Mouse (Mus musculus) testis, adult 2 months (tissue): Measurements from ENCODE around the gene Zcchc24. TPM values are rescaled to one million over a fixed set of nuclear protein-coding genes. Genes with fewer than 3 reads are reported as not detected.

Experiments used
- H3K27ac ChIP-seq: fragments of 200-500 bp; 2 replicates; pipeline ENCODE4 v1.5.1; 2012; ENCODE audit warnings: low read depth, low read length; ENCODE audit not compliant: control insufficient read depth, insufficient read depth
- H3K27me3 ChIP-seq: fragments of 200-500 bp; 2 replicates; pipeline ENCODE4 v1.6.1; 2012; ENCODE audit warnings: mild to moderate bottlenecking, low read length, moderate library complexity; ENCODE audit not compliant: control insufficient read depth, insufficient read depth
- H3K36me3 ChIP-seq: fragments of 200-500 bp; 2 replicates; pipeline ENCODE4 v1.6.1; 2012; ENCODE audit warnings: mild to moderate bottlenecking, low read length; ENCODE audit not compliant: control insufficient read depth, insufficient read depth
- H3K4me1 ChIP-seq: fragments of 200-500 bp; 2 replicates; pipeline ENCODE4 v1.6.1; 2012; ENCODE audit warnings: low read length; ENCODE audit not compliant: control insufficient read depth, insufficient read depth
- H3K4me3 ChIP-seq: fragments of 200-500 bp; 2 replicates; pipeline ENCODE4 v1.5.1; 2012; ENCODE audit warnings: low read depth, mild to moderate bottlenecking, low read length, moderate library complexity, mixed read lengths; ENCODE audit not compliant: control insufficient read depth
- CTCF ChIP-seq: fragments of 200-500 bp; IDR thresholded peaks from 2 replicates; pipeline ENCODE4 v1.5.1; 2012; ENCODE audit warnings: low read depth, mild to moderate bottlenecking, inconsistent platforms, low read length, moderate library complexity; ENCODE audit not compliant: control insufficient read depth, insufficient read depth, insufficient replicate concordance
- POLR2A ChIP-seq: fragments of 200-500 bp; IDR thresholded peaks from 2 replicates; pipeline ENCODE4 v1.6.1; 2012; ENCODE audit warnings: low read depth, mild to moderate bottlenecking, inconsistent platforms, low read length, moderate library complexity; ENCODE audit not compliant: control insufficient read depth
- polyA plus RNA-seq: library from polyadenylated mRNA; depleted of rRNA; stranded (reverse); fragments of >200 nt; gene quantifications from 2 replicates; pipeline ENCODE4 v1.2.3, GENCODE M21; 2012; rRNA removed

Gene Zcchc24
- polyA plus RNA-seq, 1 experiment = 2.7 TPM

DNA sequence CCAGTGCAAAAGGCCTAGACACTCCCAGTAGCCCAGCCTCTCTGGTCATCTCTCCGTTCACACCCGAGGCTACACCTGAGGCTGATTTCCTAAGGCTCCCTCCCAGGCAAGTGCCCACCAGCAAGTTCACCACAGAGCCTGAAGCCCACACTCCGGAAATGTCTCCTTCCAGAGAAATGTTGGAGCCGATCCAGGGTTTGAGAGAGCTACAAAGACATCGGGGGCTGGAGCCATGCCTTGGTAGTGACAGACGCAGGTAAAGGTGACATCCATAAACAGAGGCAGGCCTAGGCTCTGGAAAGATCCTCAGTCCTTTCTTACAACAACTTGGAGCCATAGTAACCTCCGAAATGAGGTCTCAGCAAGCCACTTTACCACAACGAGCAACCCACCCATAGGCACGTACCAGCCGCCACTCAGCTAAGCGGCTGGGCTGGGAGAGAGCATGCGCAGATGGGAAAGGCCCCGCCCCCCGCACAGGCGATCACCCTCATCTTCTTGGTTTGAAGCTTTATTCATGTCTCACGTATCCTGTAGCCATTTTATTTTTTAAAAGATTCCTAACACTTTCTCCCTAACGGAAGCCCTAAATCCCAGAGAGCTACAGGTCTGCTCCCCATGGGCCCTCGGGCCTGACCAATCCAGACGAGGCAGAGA is 103.4 kb downstream of the Zcchc24 start:
- Histone ChIP-seq H3K4me1 (peaks cover 9% of the 10 kb centered on the region), H3K36me3 (no peaks in the 10 kb centered on the region), H3K27ac (no peak overlapping the region), H3K27me3 (no peaks in the 10 kb centered on the region), H3K4me3 (peak overlapping the region; percentile 63)
- TF ChIP-seq POLR2A (no peak), CTCF (no peak)

DNA sequence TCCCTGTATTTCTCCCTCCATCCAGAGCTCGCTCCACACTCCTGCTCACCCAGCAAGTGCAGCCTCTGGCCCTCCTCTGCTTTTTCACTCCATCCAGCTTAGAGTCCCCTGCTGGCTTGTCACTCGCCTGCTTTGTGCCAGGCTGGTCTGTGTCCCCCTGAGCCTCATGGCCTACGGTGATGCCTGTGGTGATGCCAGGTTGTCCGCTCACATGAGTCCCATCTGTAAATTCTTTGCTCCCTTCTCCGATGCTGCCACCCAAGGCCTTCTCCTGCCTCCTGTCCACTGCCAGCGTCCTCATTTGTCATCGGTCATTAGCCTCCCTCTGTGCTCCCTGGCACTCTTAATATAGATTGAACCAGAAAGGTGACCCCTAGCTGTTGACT is 104.5 kb downstream of the Zcchc24 start:
- Histone ChIP-seq H3K4me1 (peaks cover 9% of the 10 kb centered on the region), H3K4me3 (no peak overlapping the region), H3K36me3 (no peaks in the 10 kb centered on the region), H3K27me3 (no peaks in the 10 kb centered on the region), H3K27ac (no peak overlapping the region)
- TF ChIP-seq CTCF (no peak), POLR2A (no peak)

DNA sequence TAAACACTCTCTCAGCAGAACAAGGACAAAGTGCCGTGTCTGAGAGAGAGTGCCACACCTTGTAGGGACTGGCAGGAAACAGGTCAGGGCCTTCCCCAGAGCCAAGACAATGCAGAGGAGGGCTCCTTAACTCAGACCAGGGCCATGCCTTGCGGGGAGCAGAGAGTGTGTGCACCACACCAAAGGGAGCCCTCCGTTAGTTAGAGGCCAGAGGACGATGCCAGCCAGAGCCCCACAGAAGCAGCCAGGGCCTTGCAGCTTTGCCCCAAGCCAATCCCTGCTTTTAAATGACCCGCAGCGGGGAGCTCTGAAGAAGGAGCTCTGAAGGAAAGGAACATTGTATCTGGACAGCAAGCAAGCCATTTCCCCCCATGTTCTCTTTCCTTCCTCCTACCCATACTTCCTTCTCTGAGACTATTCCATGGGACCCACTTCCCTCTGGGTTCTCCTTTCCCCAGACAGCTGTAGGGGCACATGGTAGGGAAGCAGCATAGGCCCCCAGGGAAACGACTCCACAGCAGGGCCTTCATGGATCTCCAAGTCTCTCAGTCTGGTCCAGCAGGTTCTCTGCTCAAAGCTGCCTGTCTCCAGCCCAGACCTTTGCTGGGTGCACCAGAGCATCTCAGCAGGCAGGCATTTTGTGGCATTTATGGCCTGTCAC is 105.1 kb downstream of the Zcchc24 start:
- H3K27me3 ChIP-seq = no peaks in the 10 kb centered on the region
- no peak overlapping the region for H3K27ac ChIP-seq
- no peak overlapping the region for H3K4me3 ChIP-seq
- H3K36me3 ChIP-seq = no peaks in the 10 kb centered on the region
- peaks cover 9% of the 10 kb centered on the region for H3K4me1 ChIP-seq
- TF ChIP-seq POLR2A (no peak), CTCF (no peak)

Other genes starting within 250 kb of the Zcchc24 start
- gene Ppif, start 74.9 kb downstream of the Zcchc24 start, polyA plus RNA-seq = 11.6 and 12.5 TPM in 2 replicates
- gene Anxa11, start 73.1 kb upstream of the Zcchc24 start, polyA plus RNA-seq = 55.8 and 59.2 TPM in 2 replicates
- gene Plac9a, start 134.1 kb upstream of the Zcchc24 start, polyA plus RNA-seq = 1.9 TPM in 2 replicates
- gene Tmem254a, start 158.6 kb upstream of the Zcchc24 start, polyA plus RNA-seq = 0.74 and 1.1 TPM in 2 replicates
- gene Cphx1, start 169.3 kb upstream of the Zcchc24 start, polyA plus RNA-seq = 0.06 TPM in 1 of 2 replicates, not detected in the other
- gene Duxbl1, start 209.5 kb upstream of the Zcchc24 start, polyA plus RNA-seq = 0.07 and 0.12 TPM in 2 replicates